Mouse (Mus musculus) heart, embryonic 11.5 days (tissue): Measurements from ENCODE around the gene Gm20388. TPM values are rescaled to one million over a fixed set of nuclear protein-coding genes. Genes with fewer than 3 reads are reported as not detected.

Source experiments
- ATAC-seq: fragments of 200-750 bp; cut with Nextera tagmentation; replicated peaks from 2 replicates; pipeline ENCODE4 v1.8.0; 2017; ENCODE audit warnings: moderate library complexity; ENCODE audit not compliant: insufficient number of reproducible peaks, low FRiP score, low TSS enrichment
- H3K27ac ChIP-seq: fragments of 300-500 bp; sonication (generic); 2 replicates; pipeline ENCODE4 v1.5.1; 2014; ENCODE audit warnings: mild to moderate bottlenecking, low read depth, low read length
- H3K27me3 ChIP-seq: fragments of 300-500 bp; sonication (generic); 2 replicates; pipeline ENCODE4 v1.6.1; 2014; ENCODE audit warnings: mild to moderate bottlenecking, low read length, mixed read lengths; ENCODE audit not compliant: control insufficient read depth, insufficient read depth
- H3K36me3 ChIP-seq: fragments of 300-500 bp; sonication (generic); 2 replicates; pipeline ENCODE4 v1.6.1; 2014; ENCODE audit warnings: mild to moderate bottlenecking, low read length, moderate library complexity, mixed read lengths; ENCODE audit not compliant: control insufficient read depth, insufficient read depth
- H3K4me1 ChIP-seq: fragments of 300-500 bp; sonication (generic); 2 replicates; pipeline ENCODE4 v1.6.1; 2014; ENCODE audit warnings: low read length; ENCODE audit not compliant: control insufficient read depth, insufficient read depth
- H3K4me2 ChIP-seq: fragments of 300-500 bp; sonication (generic); 2 replicates; pipeline ENCODE4 v1.6.1; 2014; ENCODE audit warnings: mild to moderate bottlenecking, moderate library complexity
- H3K4me3 ChIP-seq: fragments of 300-500 bp; sonication (generic); 2 replicates; pipeline ENCODE4 v1.5.1; 2014; ENCODE audit warnings: low read depth, low read length
- H3K9ac ChIP-seq: fragments of 300-500 bp; sonication (generic); 2 replicates; pipeline ENCODE4 v1.6.1; 2014; ENCODE audit warnings: mild to moderate bottlenecking, low read depth, low read length, moderate library complexity
- H3K9me3 ChIP-seq: fragments of 300-500 bp; sonication (generic); replicated peaks from 2 replicates; pipeline ENCODE4 v1.6.1; 2016; ENCODE audit warnings: low read length; ENCODE audit not compliant: control insufficient read depth
- WGBS: fragments of 180-500 bp; shearing (Covaris S2); extraction: QIAGEN DNeasy Blood & Tissue Kit; methylation state at CpG from one replicate; pipeline ENCODE4 v1.1.7; 2014; ENCODE audit not compliant: insufficient replicate concordance; 5-methylcytosine and 5-hydroxymethylcytosine counted together
- polyA plus RNA-seq: library from polyadenylated mRNA; unstranded; fragments of >200 nt; fragmentation: Nextera tagmentation; extraction: Ambion mirVana; gene quantifications from 2 replicates; pipeline ENCODE4 v1.2.1, GENCODE M21; 2014

Gene Gm20388
- polyA plus RNA-seq, 1 experiment from 2014 or later = 6.4 TPM

DNA sequence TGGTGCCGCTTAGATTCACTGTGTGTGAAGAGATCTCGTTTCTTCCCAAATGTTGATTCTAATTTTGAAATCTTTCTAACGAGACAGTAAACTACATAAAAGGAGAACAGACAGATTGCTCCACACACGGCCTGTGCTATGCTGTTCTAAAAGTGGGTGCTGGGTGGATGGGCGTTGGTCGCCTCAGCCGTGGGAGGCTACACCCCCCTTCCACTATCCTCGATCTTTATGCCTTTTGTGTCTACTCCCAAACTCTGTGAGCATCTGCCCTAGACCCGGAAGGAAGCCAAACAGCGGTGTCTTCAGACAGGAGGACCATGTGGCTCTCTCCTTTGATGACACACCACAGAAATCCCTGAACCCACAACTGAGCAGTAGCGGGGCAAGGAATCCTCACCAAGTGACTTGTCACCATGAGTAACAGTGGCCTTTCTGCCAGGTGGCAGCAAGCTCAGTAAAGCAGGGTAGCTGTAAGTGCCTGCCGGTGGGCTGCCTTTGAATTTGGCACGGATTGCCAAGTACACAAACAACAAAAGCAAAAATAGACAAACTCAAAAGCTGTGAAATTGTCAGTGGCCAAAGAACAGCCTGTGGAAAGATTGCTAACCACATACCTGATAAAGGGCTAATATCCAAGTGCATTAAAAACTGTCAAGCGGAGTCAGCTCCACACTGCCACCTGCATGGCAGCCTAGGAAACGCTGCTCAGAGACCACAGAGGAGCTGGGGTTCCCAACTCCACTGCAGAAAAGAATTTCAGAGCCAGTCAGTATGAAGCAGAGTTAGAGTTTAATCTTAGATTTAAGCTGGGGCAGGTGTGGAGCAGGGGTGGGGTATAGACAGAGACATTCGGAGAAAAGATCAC is 3858.1 kb downstream of the Gm20388 start:
- ATAC-seq = no peak
- Histone ChIP-seq H3K4me2 (no peak overlapping the region), H3K4me1 (no peaks in the 10 kb centered on the region; the same call in none of the 2 replicates), H3K27me3 (no peaks in the 10 kb centered on the region), H3K36me3 (no peaks in the 10 kb centered on the region), H3K27ac (no peak overlapping the region), H3K9me3 (no peaks in the 10 kb centered on the region), H3K9ac (no peak overlapping the region), H3K4me3 (no peak overlapping the region)
- 67% methylated on average over 16 of the region's 16 CpGs for WGBS

DNA sequence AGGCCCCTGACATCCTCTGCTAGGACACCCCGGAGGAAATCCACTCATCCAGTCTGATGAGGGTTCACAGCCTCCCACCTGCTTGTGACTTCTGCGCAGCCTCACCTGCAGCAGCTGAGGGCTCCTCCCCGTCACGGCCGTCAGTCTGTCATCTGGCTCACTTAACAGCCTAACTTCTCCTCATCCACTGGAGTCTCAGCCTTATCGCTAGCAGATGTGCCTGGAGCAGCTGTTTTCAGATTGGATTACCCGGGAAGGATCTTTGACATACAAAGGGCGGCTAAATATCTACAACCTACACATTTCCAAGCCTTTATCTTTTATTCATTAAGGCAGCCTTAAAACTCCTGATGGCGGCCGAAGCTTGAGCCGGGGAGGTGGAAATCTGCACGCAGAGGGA is 3862.8 kb downstream of the Gm20388 start:
- H3K27ac ChIP-seq = no peak overlapping the region
- H3K4me2 ChIP-seq = no peak overlapping the region
- no peaks in the 10 kb centered on the region for H3K4me1 ChIP-seq
- WGBS = 43% methylated on average over 12 of the region's 12 CpGs
- no peak overlapping the region for H3K4me3 ChIP-seq
- no peaks in the 10 kb centered on the region; the same call in 1 of the 2 replicates for H3K27me3 ChIP-seq
- no peak for ATAC-seq
- H3K36me3 ChIP-seq = no peaks in the 10 kb centered on the region
- no peak overlapping the region for H3K9ac ChIP-seq
- H3K9me3 ChIP-seq = no peaks in the 10 kb centered on the region

DNA sequence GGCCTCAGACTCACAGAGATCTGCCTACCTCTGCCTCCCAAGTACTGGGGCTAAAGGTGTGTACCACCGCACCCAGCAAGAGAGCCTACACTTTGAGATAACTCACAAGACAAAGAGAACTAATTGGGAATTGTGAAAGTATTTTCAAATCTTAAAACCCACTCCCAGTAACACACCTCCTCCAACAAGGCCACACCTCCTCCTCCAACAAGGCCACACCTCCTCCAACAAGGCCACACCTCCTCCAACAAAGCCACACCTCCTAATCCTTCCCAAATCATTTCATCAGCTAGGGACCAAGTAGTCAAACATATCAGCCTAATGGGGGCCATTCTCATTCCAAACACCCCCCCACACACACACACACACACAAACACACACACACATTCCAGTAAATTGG is 3863.8 kb downstream of the Gm20388 start:
- H3K4me2 ChIP-seq = no peak overlapping the region
- ATAC-seq = no peak
- 96% methylated on average over 1 of the region's 1 CpGs for WGBS
- peaks cover 2% of the 10 kb centered on the region; the same call in 1 of the 2 replicates for H3K27me3 ChIP-seq
- H3K9ac ChIP-seq = no peak overlapping the region
- no peaks in the 10 kb centered on the region for H3K36me3 ChIP-seq
- no peaks in the 10 kb centered on the region for H3K9me3 ChIP-seq
- no peak overlapping the region for H3K27ac ChIP-seq
- no peaks in the 10 kb centered on the region for H3K4me1 ChIP-seq
- H3K4me3 ChIP-seq = no peak overlapping the region

DNA sequence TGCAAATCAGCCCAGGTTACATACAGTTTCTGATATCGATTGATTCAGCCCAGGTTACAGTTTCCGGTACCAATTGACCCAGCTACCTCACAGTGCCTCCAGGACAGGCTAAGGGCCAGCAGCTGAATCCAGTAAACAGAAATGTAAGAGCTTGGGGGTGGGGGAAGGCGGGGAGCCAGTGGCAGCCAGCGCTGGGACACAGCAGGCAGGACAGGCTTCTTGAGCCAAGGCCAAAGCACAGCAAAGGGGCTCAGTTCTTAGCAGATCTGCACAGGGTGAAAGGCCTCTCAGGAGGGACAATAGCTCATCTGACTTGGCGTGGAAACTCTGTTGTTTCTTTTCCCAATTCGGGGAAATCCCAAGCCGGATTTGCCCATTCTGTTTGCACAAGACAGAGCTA is 3866.7 kb downstream of the Gm20388 start:
- Histone ChIP-seq H3K4me1 (peaks cover 8% of the 10 kb centered on the region; the same call in 1 of the 2 replicates), H3K27ac (no peak overlapping the region), H3K4me3 (no peak overlapping the region), H3K36me3 (no peaks in the 10 kb centered on the region), H3K27me3 (peaks cover 2% of the 10 kb centered on the region; the same call in 1 of the 2 replicates), H3K9ac (no peak overlapping the region), H3K4me2 (no peak overlapping the region), H3K9me3 (no peaks in the 10 kb centered on the region)
- 57% methylated on average over 7 of the region's 7 CpGs for WGBS
- no peak for ATAC-seq

DNA sequence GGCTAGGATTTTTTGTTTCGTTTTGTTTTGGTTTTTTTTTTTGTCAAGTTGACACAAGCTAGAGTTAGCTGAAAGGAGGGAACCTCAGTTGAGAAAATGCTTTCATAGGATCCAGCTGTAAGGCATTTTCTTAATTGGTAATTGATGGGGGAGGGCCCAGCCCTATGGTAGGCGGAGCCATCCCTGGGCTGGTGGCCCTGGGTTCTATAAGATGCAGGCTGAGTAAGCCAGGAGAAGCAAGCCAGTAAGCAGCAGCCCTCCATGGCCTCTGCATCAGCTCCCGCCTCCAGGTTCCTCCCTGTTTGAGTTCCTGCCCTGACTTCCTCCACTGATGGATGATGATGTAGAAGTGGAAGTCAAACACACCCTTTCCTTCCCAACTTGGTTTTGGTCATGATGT is 3869.8 kb downstream of the Gm20388 start:
- Histone ChIP-seq H3K9ac (no peak overlapping the region), H3K4me1 (peaks cover 8% of the 10 kb centered on the region; the same call in 1 of the 2 replicates), H3K4me3 (no peak overlapping the region), H3K9me3 (no peaks in the 10 kb centered on the region), H3K4me2 (no peak overlapping the region), H3K27ac (no peak overlapping the region), H3K36me3 (no peaks in the 10 kb centered on the region), H3K27me3 (peaks cover 2% of the 10 kb centered on the region; the same call in 1 of the 2 replicates)
- ATAC-seq = no peak
- 42% methylated on average over 3 of the region's 3 CpGs for WGBS

DNA sequence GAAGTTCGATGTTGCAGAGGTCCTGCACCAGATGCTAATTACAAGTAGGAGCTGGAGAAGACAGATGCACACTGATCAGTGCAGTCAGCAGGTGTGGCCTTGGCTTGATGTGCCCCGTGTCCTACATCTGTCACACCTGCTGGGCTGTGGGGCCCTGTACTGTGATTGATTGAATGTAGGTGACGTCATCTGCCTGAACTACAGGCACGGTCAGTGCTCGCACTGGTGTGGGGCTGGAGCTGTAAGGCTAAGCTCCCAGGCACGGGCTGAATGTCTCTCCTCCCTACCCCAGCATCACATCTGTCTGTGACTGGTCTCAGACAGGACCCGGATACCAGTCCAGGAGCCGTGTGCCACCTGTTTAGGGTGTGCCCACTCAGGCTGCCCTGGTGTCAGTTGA is 3870.6 kb downstream of the Gm20388 start:
- peak; percentile 18; the same call in 1 of the 2 replicates for ATAC-seq
- no peak overlapping the region for H3K27ac ChIP-seq
- 0 out of 2 replicates have a peak, but pooled peaks cover 2% of the 10 kb centered on the region for H3K27me3 ChIP-seq
- no peak overlapping the region for H3K4me3 ChIP-seq
- no peak overlapping the region for H3K9ac ChIP-seq
- 46% methylated on average over 8 of the region's 8 CpGs for WGBS
- H3K4me1 ChIP-seq = peaks cover 8% of the 10 kb centered on the region; the same call in 1 of the 2 replicates
- no peaks in the 10 kb centered on the region for H3K36me3 ChIP-seq
- H3K9me3 ChIP-seq = no peaks in the 10 kb centered on the region
- no peak overlapping the region for H3K4me2 ChIP-seq

DNA sequence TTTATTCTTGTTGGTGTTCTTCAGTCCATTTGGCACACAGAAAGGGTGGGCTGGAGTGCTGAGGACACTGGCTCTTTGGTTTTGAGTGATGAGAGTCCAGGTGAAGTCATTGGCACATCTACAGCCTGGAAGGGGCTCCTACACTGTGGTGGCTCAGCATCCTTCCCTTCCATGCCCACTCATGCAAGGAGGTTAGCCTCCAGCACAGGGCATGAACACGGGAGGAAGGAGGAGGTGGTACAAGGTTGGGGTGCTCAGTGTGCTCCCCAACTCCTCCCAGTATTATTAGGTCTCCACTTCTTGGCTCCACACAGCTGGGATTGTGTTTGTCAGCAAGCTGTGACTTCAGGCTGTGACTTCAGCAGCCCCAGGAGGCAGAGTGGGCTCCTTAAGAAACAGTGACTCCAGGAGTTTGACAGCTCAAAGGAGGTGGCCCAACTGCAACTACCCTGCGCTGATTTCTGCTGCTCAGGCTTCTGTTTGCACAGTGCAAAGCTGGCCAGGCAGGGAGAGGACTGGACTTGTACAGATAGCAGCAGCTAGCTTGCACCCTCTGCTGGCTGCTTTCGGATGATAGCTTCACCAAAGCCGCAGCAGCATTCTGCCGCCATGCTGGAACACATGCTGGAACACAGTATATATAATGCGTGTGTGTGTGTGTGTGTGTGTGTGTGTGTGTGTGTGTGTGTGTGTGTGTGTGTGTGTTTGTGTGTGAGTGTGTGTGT is 3873.0 kb downstream of the Gm20388 start:
- Histone ChIP-seq H3K4me1 (peaks cover 10% of the 10 kb centered on the region; the same call in 1 of the 2 replicates), H3K4me3 (no peak overlapping the region), H3K36me3 (no peaks in the 10 kb centered on the region), H3K9me3 (no peaks in the 10 kb centered on the region), H3K4me2 (no peak overlapping the region), H3K27me3 (0 out of 2 replicates have a peak, but pooled peaks cover 2% of the 10 kb centered on the region), H3K27ac (no peak overlapping the region), H3K9ac (no peak overlapping the region)
- WGBS = 13% methylated on average over 6 of the region's 6 CpGs
- peak; percentile 51; the same call in 1 of the 2 replicates for ATAC-seq

DNA sequence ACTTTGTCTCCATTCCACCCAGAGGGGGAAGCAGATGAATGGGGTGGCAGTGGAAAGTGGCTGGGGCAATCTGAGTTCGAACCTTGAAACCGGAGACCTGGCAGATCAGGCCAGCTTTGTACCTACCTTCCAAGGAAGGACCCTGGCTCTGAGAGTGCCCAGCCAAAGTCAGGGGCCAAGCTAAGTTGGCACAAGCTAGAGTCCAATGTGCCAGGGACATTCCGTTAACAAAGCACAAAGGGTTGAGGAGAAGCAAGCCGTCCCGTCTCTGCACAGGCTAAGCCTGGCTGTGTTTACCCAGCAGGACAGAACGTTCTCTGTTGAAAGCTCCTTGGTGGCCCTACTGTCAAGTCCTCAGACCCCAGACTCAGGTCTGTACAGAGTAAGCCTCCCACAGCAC is 3875.5 kb downstream of the Gm20388 start:
- Histone ChIP-seq H3K4me3 (no peak overlapping the region), H3K4me1 (peaks cover 5% of the 10 kb centered on the region; the same call in 1 of the 2 replicates), H3K4me2 (no peak overlapping the region), H3K9me3 (no peaks in the 10 kb centered on the region), H3K27me3 (no peaks in the 10 kb centered on the region; the same call in 1 of the 2 replicates), H3K9ac (no peak overlapping the region), H3K27ac (no peak overlapping the region), H3K36me3 (no peaks in the 10 kb centered on the region)
- ATAC-seq = no peak
- WGBS = 74% methylated on average over 6 of the region's 6 CpGs
